Mouse (Mus musculus) left cerebral cortex, adult 11 months (tissue): ENCODE data around the gene Cbfa2t3.
A peak's percentile ranks its signal among the peaks of the same experiment; 100 is the strongest.

Experiments
- DNase-seq: peaks from one replicate; pipeline ENCODE4 v3.0.0; 2022; ENCODE audit warnings: low spot score

Cbfa2t3 gene

DNA sequence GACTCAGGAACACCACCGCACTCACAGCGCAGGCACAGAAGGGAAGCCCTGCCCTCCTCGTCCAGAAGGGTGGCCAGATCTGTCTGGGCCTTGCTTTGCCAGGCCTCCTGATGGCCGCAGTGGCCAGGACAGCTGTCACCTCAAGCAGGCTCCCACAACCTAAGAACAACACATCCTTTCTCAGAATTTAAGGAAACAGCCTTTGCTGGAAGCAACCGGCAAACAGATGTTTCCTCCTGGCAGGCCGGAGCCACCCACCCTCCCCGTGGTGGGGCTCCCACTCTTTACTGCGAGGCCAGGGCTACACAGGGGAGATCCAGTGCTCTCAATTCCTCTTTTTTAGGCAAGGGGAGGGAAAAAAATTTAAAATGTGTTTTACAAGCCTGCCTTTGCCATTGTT is 33.7 kb downstream of the Cbfa2t3 start:
- DNase-seq, result no peak

DNA sequence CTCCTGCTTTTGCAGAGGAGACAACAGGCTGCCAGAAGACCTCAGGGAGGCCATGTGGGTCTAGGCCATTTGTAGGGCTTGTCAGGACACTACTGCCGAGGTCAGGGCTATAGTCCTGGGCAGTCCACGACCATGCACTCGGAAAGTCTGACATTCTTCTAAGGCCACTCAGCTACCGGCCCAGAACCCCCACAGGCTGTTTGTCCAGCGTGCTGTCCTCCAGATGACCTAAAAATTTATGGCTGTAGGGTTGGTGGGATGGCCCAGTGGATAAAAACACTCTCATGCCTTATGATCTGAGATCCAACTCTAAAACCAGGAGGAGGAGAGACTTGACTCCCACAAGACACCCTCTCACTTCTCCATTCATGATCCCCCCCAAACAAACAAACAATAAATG is 35.2 kb downstream of the Cbfa2t3 start:
- DNase-seq, result no peak

DNA sequence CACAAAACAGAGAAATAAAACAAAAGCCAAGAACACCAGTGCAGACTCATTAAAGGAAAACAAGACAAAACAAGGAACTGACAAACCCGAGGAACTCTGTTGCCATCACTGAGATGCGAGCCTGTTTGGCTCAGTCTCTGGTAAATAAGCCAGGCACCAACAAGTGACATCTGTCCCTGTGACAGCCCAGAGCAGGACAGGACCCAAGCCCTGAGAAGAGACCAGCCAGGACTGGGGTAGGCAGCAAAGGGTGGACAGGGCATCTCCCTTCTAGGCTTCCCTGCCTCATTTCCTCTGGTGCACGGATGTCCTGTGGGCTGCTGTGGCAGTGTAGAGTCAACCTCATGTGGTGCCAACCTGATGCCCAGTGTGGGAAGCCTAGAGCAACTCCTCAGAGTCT is 35.8 kb downstream of the Cbfa2t3 start:
- no peak for DNase-seq

DNA sequence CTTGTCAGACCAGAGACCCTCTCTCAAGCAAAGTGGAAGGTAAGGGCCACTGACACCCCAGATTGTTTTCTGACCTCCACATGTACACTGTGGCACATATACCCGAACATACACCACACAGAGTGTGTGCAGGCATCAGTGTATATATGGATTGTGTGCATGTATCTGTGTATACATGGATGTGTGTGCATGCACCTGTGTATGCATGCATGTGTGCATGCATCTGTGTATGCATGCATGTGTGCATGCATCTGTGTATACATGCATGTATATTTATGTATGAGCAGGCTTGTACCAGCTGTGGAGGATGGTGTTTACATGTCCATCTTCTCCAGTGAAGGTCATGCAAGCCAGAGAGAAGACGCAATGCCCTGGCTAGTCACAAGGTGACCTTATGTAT is 37.0 kb downstream of the Cbfa2t3 start:
- DNase-seq, result no peak

DNA sequence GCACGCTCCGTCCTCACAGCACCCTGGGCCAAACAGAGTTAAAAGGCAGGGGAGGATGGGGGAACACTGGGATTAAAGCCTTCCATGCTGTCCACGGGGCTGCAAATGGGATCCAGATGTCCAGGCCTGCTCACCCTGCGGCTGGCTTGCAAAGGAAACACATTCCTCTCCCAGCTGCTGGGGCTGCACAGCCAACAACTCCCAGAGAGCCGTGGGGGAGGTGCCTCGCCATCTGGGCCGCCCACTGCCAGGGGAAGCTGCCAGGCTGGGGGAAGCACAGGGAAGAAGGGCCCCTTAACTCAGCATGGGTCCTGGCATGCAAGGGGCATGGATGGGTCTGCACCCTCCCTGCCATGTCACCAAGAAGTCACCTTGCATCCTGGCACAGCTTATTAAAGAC is 37.8 kb downstream of the Cbfa2t3 start:
- DNase-seq, result no peak

DNA sequence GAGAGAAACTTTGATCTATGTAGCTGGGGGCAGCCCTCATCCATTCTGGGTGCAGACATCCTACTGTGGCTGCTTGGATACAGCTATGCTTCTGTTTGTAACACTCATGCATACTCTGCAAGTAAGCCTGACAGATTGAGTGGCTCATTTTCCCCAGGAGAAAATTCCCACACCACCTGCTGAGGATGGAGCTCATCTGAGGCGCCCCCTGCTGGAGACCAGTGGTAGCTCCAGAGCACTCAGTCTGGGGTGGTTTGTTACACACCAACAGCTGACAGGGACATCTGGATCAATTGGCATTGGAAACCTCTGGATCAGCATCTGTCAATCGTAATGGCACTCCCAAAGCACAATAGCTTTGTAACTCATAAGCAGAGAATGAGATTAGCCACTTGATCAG is 38.9 kb downstream of the Cbfa2t3 start:
- no peak for DNase-seq

DNA sequence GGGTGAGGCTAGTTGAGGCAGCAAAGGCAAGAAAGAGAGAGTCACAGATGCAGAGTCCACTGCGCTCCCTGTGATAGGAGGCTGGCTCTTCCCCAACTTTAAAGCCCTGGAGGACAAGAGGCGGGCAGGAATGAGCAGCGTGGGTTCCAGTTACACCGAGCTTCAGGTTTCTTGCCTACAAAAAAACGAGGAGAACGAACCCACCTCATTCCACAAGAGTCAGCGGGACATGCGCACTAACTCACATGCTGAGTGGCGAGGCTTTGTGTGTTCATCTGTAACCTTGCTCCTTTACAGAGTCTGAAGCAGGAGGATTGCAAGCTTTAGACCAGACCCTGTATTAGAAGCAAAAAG is 40.1 kb downstream of the Cbfa2t3 start:
- DNase-seq, result no peak

DNA sequence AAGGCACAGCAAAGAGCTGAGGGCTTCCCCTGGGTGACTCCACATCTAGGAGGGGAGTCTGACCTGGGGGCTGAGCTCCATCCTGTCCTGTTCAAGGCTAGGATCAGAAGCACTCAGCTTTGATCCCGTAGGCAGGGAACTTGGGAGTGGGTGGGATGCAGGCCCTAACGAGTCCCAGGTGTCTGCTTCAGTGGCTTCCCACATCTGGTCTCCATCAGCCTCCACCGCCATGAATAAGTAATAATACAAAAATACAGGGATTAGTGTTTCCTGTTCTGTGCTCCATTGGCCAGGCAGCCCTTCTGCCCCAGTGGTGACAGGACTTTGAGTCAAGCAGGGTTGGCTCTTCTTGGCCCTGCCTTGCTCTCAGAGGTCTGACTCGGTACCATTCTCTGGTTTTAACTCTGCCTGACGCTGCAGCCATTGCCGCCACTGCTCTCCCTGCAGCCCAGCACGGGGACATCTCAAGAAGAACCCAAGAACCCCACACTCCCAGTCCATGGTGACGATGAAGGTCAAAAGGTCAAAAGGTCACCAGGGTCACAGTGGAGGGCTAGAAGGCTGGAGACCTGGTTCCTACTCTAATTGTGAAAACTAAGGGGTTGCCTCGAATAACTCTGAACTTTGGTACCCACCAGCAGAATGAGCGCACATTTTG is 40.6 kb downstream of the Cbfa2t3 start:
- DNase-seq, result no peak

DNA sequence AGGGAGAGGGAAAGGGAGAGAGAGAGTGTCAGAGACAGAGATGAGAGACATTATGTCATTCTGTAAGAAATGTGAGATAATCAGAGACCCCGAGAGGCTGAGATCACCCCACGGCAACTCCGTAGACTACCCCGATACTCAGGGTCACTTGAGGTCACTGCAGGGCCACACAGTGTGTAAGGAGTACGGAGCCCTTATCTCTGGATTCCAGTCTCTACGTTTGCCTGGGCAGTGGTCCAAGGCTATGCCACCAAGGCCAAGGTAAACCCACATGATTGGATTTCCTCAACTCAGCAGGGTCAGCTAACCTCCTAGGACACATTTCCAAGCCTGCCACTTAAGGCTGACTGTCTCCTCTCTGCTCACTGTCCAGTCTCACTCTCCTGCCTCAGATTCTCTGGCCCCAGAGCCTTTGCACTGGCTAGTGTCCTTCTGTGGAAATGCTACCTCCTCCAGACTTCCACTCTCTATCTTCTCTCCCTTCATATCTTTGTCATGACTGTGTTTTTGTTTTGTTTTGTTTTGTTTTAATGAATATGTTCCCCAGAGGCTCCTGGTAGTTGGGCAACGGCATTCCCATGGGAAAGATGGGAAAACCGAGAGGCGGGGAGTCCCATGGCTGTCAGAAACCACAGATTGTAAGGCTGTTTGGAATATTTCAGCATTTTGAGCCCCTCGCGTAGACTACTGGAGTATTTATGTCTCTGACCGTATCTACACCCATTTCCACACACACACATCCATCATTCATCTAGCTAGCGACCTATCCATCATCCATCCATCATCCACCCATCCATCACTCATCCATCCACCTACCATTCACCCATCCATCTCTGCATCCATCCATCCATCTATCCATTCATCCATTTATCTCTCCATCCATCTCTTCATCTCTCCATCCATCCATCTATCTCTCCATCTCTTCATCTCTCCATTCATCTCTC is 42.6 kb downstream of the Cbfa2t3 start:
- no peak for DNase-seq

DNA sequence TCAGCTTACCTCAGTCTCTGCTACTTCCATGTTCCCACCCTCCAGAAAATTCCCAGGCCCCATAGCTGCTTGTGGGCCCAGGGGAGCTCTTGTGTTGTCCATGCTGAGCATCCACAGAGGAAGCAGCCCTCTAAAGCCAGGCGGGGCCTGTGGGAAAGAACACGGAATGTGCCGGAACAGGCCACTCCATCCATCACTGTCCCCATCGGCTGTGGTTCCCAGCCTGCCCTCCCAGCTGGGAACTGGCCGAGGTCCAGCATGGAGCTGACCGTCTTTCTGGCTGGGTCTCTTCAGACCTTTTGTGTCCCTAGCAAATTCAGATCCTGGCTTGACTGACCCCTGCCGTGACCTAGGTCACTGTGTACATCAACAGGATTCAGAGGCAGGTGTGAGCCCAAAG is 44.1 kb downstream of the Cbfa2t3 start:
- no peak for DNase-seq

DNA sequence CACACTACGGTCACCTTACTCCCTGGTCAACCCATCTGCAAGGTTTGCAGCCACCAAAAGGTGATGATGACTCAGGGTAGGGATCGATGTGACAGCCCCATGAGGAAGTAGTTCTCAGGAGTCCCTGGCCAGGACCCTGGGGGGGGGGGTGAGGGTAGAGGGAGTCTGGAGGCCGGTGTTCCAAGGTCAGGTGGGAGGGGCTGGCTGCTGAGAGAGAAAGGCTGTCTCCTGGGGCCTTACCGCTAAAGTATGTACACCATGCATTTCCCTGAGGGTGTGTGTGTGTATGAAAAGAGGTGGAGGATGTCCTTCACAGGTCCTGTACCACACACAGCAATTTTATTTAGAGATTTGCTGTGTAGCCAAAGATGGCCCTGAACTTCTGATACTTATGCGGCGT is 46.3 kb downstream of the Cbfa2t3 start:
- no peak for DNase-seq

DNA sequence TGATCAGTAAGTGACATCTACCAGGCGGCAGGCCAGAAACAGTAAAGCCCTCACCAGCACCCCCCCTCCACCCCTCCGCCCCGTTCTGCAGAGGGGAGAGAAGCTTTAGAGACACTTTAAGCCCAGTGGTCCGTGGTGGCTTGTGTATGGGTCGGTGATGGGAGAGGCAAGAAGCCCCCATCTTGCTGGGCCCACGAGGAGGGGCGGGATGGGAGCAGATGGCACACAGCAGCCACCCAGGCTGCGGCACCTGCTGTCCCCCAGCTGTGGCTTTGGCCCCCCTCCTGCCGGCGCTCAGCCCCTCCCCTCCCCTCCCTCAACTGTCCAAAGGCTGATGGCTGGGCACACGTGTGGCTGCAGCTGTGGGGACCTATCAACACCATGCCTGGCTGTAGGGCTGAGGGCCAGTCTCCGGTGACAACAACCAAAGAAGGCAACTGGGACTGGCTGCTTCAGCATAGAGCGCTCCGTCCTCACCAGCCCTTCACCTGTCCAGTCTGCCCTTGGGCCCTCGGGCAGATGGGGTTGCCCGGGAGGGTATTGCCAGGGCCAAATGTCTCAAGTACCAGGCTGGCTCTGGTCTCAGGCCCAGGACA is 47.5 kb downstream of the Cbfa2t3 start:
- no peak for DNase-seq

DNA sequence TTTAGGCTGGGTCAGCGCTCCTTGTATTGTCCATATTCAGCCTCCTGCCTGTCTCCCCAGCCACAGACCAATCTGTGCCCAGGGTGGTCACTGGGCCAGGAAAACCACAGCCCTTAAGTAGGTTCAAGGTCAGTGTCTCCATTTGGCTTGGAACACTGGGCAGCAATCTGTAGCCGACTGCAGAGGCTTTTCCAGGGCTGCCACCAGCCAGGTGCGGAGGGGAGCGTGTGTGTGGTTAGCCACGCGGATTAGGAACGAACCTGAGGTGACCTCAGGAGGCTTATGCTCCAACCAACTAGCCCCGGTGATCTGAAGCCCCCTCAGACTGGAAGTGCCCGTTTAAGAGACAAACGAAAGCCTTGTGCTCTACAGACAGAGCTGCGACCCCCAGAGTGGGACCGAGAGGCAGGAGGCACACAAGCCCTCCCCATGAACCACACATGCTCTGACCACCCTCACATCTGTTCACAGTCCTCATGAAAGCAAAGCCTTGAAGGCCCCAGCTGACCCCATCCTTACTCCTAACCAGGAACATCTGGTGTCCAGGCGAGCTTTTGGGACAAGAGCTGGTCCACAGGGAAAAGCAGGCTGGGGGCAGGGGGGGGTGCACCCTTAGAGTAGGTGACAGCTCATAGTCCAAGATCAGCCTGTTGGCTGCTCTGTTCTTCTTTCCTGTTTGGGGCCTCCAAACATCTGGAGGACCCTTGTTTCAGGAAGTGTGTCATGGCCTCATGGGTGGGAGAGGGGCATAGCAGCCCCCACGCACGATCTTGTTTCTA is 50.5 kb downstream of the Cbfa2t3 start:
- DNase-seq, result no peak

DNA sequence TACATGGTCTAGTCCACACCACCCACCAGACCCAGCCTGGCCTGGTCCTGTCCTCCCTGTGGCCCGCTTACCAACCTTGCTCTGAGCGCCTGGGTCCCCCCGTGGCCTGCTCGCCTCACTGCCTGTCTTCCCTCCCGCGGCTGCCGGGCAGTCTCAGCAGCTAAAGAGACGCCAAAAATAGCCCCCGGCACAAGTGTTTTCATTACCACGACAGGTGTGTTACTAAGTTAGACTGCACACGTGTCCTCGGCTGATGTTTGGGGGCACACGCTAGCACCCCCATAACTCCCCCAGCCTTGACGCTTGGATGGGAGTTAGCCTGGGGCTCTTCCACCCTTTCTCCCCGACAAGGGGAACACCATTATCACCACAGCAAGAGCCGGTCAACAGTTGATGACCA is 52.6 kb downstream of the Cbfa2t3 start:
- no peak for DNase-seq

DNA sequence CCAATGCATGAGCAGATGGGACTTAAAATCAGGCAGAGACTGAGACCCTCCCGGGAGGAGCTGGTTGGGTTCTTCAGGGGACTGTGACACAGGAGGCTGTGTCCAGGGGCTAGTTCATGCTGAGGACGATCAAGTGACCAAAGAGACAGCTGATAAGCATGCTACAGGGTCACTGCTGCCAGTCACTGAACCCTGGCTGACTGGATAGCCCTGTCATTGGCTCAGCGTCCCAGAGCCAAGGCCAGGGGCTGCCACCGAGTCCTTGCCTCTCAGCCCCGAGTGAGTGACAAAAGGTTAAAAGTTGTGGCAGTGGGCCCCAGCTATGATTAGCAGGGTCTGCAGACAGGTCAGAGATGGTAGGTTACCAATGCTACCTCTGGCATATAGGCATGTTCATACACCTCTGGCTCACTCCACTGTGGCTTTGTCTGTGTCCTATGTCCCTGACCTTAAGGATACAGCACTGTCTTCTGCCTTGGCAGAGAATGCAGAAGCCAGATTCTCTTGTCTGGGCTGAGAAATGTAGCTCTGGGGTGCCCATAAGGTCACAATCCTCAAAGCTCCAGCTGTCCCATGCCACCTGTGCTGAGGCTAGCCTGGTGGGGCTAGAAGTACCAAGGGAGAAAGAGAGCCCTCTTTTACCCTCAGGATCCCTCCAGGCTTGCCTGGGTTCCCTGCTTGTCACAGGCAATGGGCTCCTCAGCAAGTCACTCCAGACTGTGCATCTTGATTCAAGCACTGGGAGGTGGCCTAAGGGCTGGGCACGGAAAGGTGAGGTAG is 54.5 kb downstream of the Cbfa2t3 start:
- no peak for DNase-seq

DNA sequence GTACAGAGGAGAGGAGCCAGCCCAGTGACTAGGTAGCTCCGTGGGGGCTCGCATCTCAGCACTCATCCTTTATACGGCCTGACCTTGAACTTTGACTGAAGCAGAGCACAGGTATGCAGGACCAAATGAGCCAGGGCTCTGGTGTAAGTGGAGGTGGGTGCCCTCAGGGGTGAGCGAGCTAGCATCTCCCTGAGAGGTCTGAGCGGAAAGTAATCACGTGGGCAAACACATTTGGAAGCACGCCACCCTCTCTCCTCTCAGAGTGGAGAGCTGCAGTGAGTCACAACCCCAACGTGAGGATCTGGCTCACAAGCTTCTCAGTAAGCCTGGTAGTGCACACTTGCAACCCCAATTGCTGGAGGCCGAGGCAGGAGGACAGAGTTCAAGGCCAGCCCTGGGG is 56.8 kb downstream of the Cbfa2t3 start:
- no peak for DNase-seq

DNA sequence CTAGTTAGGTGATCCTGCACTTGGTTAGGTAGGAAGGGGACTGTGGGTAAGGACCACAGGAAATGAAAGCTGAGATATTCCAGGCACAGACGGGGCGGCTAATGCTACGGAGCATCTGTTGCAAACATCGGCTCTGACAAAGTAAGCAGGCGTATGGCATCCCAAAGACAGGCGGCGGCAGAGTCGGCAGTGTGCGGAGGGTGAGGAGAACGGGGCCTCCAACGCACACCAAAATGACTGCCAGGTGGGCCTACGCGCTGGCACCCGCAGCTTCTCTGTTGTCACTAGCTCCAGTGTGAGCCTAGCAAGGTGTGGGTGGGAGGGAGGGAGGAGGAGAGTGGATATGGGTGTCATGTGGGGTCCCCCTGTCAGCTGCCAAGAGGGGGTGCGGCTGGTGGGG is 57.5 kb downstream of the Cbfa2t3 start:
- peak; percentile 61 for DNase-seq

DNA sequence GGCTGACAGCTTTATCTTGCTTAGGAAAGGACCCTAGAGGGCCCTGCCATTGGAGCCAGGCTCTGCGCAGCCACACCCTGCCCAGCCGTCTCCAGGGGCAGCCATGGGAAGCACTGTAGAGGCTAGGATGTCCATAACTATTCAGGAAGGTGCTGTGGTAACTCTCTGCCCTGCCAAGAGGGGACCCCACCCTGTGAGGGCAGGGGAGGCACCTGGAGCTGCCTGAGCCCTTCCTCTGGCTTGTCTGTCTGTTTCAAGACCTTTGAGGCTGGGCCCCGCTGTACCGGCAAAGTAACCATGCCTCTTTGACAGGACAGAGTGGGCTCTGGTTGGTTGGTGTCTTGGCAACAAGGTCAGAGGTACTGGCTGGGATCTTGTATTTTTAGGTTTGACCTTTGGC is 58.1 kb downstream of the Cbfa2t3 start:
- no peak for DNase-seq

DNA sequence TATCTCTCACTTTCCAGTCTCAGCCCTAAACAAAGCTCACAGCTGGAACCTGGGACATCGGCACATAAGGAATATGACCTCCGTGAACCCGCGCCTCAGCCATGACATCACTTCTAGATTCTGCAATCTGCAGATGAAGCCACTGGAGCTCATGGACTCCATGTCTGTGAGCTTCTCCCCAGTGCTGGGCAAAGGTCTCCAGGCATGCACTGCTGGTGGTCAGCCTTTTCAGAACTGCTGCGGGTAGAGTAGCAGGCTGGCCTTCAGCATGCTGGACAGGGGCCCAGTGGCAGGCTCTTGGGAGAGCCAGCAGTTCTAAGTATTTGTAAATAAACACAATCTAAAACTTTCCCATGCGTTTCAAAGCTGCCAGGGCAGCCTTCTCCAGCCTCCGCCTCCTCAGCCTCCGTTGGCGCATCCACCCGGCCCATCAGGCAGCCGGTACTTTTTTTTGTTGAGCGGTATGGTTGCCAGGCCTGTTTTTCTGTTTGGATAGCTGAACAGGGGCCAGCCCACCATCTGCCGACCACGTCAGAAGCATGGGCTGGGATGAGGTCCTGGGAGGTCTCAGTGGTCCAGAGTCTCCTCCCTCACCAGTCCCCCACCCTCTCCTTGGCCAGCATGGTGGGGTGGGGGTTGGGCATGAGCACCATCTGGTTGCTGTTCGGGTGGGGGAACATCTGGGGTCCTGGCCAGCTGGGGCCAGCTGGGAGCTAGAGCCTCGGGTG is 59.2 kb downstream of the Cbfa2t3 start:
- DNase-seq, result no peak

DNA sequence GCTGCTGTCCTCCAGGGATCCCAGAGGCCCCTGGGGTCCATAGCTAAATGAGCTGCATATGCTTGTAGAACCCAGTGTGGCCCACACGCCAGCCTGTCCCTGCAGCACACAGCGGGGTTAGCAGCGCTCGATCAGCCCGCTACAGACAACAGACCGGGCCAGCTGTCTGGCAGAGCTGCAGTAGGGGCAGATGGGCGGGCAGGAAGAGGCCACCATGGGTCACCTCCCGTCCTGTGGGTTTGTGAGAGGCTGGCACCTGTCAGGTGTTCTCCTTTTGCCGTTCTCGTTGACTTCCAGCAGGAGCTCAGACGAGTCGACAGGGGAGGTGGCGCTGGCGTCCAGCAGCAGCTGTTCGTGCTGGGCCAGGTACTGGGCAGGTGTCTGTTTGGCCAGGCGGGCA is 60.3 kb downstream of the Cbfa2t3 start:
- DNase-seq, result no peak

DNA sequence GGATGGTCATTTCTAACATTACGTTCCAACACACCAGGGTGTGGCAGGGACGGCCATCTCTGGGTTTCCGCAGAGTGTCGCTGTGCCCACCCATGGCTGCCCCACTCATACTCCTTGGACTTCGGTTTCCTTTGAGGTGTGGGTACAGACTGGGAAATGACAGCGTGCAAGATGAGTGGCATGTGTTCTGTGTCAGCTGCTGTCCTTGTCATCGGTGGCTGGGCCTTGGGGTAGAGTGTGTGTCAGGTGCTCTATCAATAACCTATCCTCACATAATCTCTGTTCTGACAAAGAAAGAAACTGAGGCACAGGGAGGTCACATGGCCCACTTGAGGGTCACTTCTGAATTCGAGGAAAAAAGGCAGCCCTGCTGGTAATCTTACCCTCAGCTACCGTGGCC is 61.7 kb downstream of the Cbfa2t3 start:
- DNase-seq, result no peak
